Mouse (Mus musculus): ENCODE measurements around the gene Gtf2f1.

The Gtf2f1 gene

DNA sequence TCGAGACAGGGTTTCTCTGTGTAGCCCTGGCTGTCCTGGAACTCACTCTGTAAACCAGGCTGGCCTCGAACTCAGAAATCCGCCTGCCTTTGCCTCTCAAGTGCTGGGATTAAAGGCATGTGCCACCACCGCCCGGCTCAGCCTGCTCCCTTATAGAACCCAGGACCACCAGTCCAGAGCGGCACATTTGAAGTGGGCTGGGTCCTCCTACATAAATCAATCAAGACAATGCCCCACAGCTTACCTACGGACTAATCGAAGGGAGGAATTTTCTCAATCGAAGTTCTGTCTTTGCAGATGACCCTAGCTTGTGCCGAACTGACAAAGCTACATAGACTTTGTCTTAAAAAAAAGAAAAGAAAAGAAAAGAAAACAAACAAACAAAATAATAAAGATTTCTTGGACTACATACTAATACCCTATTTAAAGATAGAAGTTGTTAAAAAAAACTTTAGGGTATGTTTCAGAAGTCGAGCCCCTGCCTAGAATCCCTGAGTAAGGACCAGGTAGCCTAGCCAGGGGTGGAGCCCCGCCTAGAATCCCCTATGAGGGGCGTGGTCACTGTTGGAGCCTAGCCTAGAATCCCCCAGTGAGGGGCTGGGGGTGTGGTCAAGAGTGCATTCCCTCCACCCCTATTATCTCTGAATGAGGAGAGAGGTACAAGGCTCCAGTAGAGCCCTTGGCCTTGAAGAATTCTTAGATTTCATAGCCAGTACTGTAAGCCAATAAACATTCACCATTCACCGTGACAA, 37.0 kb downstream of the Gtf2f1 start:
- no peak for DNase-seq

DNA sequence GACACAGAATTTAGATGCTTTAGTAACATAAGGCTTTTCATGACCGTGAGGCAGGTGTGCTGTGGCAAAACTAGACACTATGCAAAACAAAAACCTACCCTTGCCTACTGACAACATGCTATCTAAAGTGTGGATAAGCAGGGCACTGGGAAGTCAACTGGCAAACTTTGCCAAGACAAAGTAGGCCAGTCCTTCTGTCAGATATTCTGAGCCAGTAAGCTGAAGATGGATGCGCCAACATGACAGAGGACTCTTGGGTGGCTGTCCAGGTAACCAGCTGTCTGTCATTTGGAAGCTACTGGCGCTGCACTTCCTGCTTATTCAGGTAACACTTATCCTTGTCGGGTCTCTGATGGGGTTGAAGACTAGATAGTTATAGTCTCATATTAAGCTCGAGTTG, 41.0 kb downstream of the Gtf2f1 start:
- no peak for DNase-seq

DNA sequence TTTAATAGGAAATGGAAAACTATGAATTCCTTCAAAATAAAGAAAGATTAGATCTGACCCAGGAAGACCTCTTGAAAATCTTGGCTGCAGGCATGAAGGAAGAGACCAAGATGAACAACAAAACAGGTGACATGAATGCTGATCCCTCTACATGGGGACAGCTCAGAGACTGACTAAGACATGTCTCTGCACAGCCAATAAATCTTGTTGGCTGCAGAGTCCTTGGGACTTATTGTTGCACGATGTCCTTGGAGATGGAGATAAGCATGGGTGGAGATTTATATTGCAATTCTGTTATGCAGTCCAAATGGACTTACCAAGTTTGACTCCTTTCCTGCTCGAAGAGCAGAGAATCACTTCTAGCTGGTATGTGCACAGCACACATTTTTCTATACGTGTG, 41.8 kb downstream of the Gtf2f1 start:
- no peak for DNase-seq

DNA sequence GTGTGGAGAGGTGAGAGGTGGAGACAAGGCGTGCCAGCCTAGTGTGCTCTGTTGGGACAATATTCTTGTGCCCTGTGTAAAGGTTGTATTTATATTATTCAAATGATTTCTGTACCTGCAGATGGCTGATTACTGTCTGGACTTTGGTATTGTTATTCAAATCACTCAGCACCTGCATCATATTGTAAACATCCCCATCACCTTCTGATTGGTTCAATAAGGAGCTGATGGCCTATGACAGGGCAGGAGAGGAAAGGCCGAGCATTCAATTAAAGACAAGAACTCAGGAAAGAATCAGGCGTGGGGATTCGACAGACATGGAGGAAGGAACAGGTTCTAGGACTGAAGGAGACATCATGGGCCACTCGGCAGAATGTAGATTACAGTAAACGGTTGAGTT, 47.4 kb downstream of the Gtf2f1 start:
- DNase-seq, result no peak

DNA sequence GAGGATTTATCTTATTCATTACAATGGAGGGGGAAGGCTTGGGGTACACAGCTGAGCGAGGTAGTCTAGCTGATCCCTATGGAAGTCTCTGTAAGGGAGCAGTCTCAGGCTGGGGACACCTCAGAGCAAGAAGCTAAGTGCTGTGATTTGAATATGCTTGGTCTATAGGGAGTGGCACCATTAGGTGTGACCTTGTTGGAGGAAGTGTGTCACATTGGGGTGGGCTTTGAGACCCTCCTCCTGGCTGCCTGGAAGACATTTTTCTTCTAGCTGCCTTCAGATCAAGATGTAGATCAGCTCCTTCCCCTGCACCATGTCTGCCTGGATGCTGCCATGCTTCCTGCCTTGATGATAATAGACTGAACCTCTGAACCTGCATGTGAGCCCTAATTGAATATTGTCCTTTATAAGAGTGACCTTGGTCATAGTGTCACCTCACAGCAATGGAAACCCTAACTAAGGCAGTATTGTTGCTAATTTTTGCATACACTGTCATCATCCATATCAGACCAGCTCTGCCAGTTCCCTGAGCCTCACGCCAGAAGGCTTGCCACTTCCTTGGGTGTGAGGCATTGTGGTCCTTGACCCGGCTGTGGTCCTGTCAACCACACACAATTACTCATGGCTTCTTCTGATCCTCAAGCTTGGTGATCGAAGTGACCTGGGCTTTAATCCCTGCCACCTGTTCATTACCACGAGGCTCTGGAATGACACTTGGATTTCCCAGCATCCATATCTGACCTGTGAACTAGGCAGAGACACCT, 48.3 kb downstream of the Gtf2f1 start:
- DNase-seq, result no peak

DNA sequence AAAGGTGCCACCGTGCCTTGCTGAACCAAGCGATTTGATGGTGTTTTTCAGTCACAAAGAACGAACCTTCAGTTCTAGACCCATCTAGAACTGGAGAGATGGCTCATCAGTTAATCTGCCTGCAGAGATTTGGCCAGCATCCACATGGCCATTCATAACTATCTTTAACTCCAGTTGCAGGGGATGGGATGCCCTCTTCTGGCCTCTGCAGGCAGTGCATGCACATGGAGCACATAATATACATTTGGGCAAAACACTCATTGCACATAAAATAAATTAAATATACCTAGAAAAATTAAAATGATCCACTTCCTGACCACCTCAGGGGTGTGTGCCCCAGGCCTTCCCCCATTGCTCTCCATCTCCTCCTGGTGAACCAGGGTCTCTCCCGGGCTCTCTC, 49.2 kb downstream of the Gtf2f1 start:
- DNase-seq, result peak in 1 of 2 experiments; percentile 9

DNA sequence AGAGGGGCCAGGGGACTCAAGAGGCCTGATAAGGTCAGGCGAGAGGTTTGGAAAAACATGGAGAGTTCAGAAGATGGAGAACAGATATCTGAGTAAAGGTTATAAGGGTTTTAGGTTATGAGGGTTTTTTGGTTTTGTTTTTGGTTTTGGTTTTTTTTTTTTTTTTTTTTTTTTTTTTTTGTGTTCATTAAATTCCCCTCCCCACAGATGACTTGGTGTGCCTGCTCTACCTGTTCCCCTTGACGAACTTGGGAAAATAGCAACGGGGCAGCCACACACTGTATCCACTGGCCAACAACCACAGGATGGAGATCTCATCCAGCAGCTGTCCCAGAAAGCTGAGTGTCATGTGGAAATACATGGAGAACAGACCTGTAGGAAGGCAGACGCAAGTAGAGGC, 52.4 kb downstream of the Gtf2f1 start:
- no peak for DNase-seq

DNA sequence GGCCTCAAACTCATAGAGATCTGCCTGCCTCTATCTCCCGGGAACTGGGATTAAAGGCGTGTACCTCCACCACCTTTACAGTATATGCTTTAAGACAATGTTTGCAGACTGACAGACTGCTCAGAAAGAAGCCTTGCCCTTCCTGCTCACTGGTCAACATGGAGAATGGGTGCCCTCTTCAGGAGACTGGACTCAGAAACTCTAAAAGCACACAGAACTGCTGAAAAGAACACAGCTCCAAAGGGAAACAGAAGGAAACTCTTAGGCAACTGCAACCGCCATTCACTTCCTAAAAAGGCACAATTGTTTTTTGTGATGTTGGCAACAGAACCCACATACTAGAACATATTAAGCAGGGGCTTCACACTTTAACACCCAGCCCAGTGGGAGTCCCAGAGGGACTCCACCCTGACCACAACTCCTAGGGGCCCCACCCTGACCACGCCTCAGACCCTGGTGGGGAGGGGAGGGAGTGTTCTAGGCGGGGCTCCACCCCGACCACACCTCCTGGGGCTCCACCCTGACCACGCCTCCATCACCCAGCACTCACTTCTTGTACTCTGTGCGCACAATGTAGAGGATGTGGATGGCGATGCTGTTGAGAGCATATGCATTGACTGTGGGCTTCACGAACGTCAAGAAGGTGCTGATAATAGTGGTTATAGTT, 53.2 kb downstream of the Gtf2f1 start:
- peak; percentile 12 to 17 for DNase-seq

DNA sequence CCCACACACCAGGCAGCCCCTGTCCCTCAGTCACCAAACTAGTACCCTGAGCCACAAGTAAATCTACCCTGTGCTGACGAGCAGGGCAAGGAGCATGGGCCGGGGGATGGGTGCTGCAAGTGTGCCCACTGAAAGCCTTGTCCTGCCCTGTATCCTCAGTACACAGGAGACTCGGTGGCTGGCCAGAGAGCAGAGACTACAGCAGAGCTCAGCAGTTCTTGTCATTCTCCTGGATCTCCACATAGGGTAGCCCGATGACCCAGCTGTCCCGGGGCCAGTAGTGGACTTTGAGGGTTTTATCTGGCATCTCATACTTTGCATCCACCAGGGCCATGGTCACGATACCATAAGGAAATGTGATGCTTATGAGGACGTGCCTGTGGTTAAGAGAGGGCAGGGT, 56.2 kb downstream of the Gtf2f1 start:
- DNase-seq, result no peak
